In genomic region chr5:73336448-73336847, GRCm38 (mm10) we compare ENCODE assay signal across 27 mouse cellular contexts. TPM values are rescaled to one million over a fixed set of nuclear protein-coding genes. Genes with fewer than 3 reads are reported as not detected.
A peak's percentile ranks its signal among the peaks of the same experiment; 100 is the strongest.
DNase-seq lines count a peak whose midpoint lies in the region; ATAC-seq and TF ChIP-seq lines count a peak whose summit lies in the region.
"Had no signal": no experiment of that assay in that cellular context is flagged by ENCODE, and none has a peak within 500 bp of the region (broad histone marks: within the 10 kb centered on the region; RNA-seq: fewer than 3 reads in every experiment).

No protein-coding gene starts in this region.

- 26% methylated on average over 5 of the region's 5 CpGs for WGBS in heart, embryonic 15.5 days
- WGBS in lung, postnatal 0 days: 31% methylated on average over 5 of the region's 5 CpGs
- WGBS in intestine, postnatal 0 days: 21% methylated on average over 5 of the region's 5 CpGs
- 47% methylated on average over 5 of the region's 5 CpGs for WGBS in stomach, postnatal 0 days

- no peaks in the 10 kb centered on the region for H3K9me3 ChIP-seq in heart, embryonic 15.5 days (replicated peaks)
- H3K9me3 ChIP-seq in lung, postnatal 0 days (ENCODE audit: low read length): no peaks in the 10 kb centered on the region
- H3K9me3 ChIP-seq in intestine, postnatal 0 days (ENCODE audit: control insufficient read depth): no peaks in the 10 kb centered on the region
- H3K9me3 ChIP-seq in stomach, postnatal 0 days (ENCODE audit: control insufficient read depth, low read length): no peaks in the 10 kb centered on the region
- H3K9me3 ChIP-seq: embryonic facial prominence, embryonic 13.5 days; forebrain, embryonic 12.5 days; G1E; hindbrain, embryonic 15.5 days; limb, embryonic 10.5 days; neural tube, embryonic 12.5 days had no signal

- H3K27ac ChIP-seq in heart, embryonic 15.5 days: no peak overlapping the region
- no peak overlapping the region for H3K27ac ChIP-seq in lung, postnatal 0 days (ENCODE audit: low read length)
- H3K27ac ChIP-seq in intestine, postnatal 0 days (ENCODE audit: low read depth, low read length): peak overlapping the region; percentile 50; the same call in 1 of the 2 replicates
- H3K27ac ChIP-seq in stomach, postnatal 0 days (replicated peaks): no peak overlapping the region
- H3K27ac ChIP-seq: embryonic facial prominence, embryonic 13.5 days; forebrain, embryonic 12.5 days; hindbrain, embryonic 15.5 days; limb, embryonic 10.5 days; neural tube, embryonic 12.5 days had no signal

- peaks cover 17% of the 10 kb centered on the region for H3K4me1 ChIP-seq in heart, embryonic 15.5 days (replicated peaks)
- H3K4me1 ChIP-seq in lung, postnatal 0 days (ENCODE audit: insufficient read depth, low read depth, low read length): peaks cover 3% of the 10 kb centered on the region; the same call in 1 of the 2 replicates
- H3K4me1 ChIP-seq in intestine, postnatal 0 days (replicated peaks; ENCODE audit: control insufficient read depth, insufficient read depth, low read length): peaks cover 15% of the 10 kb centered on the region
- H3K4me1 ChIP-seq in stomach, postnatal 0 days (replicated peaks; ENCODE audit: control insufficient read depth, insufficient read depth): 0 out of 2 replicates have a peak, but pooled peaks cover 2% of the 10 kb centered on the region

- DNase-seq in heart, adult 18-20 months: no peak
- peak; percentile 59 for DNase-seq in lung, postnatal 0 days (ENCODE audit: low spot score)
- no peak for DNase-seq in lung, adult 18-20 months
- DNase-seq in stomach, postnatal 0 days (ENCODE audit: low spot score): peak; percentile 29
- DNase-seq in cerebellum, postnatal 14 days: no peak
- DNase-seq: adrenal gland, adult 2 months; B cell, adult 2 months; cerebellum, adult 18-20 months; cerebellum, postnatal 25 days; embryo, embryonic 11 days; gastrocnemius, postnatal 36 days; kidney, adult 18-20 months; liver; midbrain, embryonic 14.5 days; right cerebral cortex, postnatal 14 days; thymus, adult 2 months had no signal

- no peak for TF ChIP-seq EP300 in lung, postnatal 0 days (IDR thresholded peaks at IDR 0.05)
- no peak for TF ChIP-seq EP300 in stomach, postnatal 0 days (optimal IDR thresholded peaks at IDR 0.05)

- H3K36me3 ChIP-seq in heart, embryonic 15.5 days: no peaks in the 10 kb centered on the region
- no peaks in the 10 kb centered on the region for H3K36me3 ChIP-seq in lung, postnatal 0 days (ENCODE audit: insufficient read depth, low read length)
- peaks cover 6% of the 10 kb centered on the region; the same call in 1 of the 2 replicates for H3K36me3 ChIP-seq in intestine, postnatal 0 days (ENCODE audit: control insufficient read depth, insufficient read depth)
- no peaks in the 10 kb centered on the region for H3K36me3 ChIP-seq in stomach, postnatal 0 days (ENCODE audit: control insufficient read depth, insufficient read depth, low read length)
- H3K36me3 ChIP-seq: embryonic facial prominence, embryonic 13.5 days; forebrain, embryonic 12.5 days; hindbrain, embryonic 15.5 days; limb, embryonic 10.5 days; neural tube, embryonic 12.5 days had no signal

- H3K4me2 ChIP-seq in heart, embryonic 15.5 days: no peak overlapping the region; the same call in 1 of the 2 replicates
- no peak overlapping the region for H3K4me2 ChIP-seq in lung, postnatal 0 days (replicated peaks; ENCODE audit: low read depth, low read length)
- peak overlapping the region; percentile 85 for H3K4me2 ChIP-seq in intestine, postnatal 0 days (replicated peaks; ENCODE audit: low read depth)
- no peak overlapping the region for H3K4me2 ChIP-seq in stomach, postnatal 0 days (replicated peaks; ENCODE audit: low read depth)
- H3K4me2 ChIP-seq: embryonic facial prominence, embryonic 13.5 days; forebrain, embryonic 12.5 days; neural tube, embryonic 12.5 days had no signal

- no peak overlapping the region for H3K9ac ChIP-seq in heart, embryonic 15.5 days
- H3K9ac ChIP-seq in lung, postnatal 0 days (replicated peaks; ENCODE audit: low read depth): no peak overlapping the region
- H3K9ac ChIP-seq in intestine, postnatal 0 days (ENCODE audit: low read depth, low read length): no peak overlapping the region
- H3K9ac ChIP-seq in stomach, postnatal 0 days (ENCODE audit: low read length): no peak overlapping the region
- H3K9ac ChIP-seq: embryonic facial prominence, embryonic 13.5 days; forebrain, embryonic 12.5 days; hindbrain, embryonic 15.5 days; neural tube, embryonic 12.5 days had no signal

- H3K4me3 ChIP-seq in heart, embryonic 15.5 days: no peak overlapping the region
- H3K4me3 ChIP-seq in lung, postnatal 0 days (ENCODE audit: low read depth, low read length): no peak overlapping the region
- H3K4me3 ChIP-seq in intestine, postnatal 0 days (ENCODE audit: low read depth, low read length): peak overlapping the region; percentile 65
- no peak overlapping the region for H3K4me3 ChIP-seq in stomach, postnatal 0 days (ENCODE audit: low read depth, low read length)
- H3K4me3 ChIP-seq: embryonic facial prominence, embryonic 13.5 days; erythroblast, embryonic 14.5 days; forebrain, embryonic 12.5 days; hindbrain, embryonic 15.5 days; limb, embryonic 10.5 days; neural tube, embryonic 12.5 days had no signal

- no peaks in the 10 kb centered on the region for H3K27me3 ChIP-seq in heart, embryonic 15.5 days
- H3K27me3 ChIP-seq in lung, postnatal 0 days (replicated peaks; ENCODE audit: insufficient read depth, low read length): no peaks in the 10 kb centered on the region
- no peaks in the 10 kb centered on the region for H3K27me3 ChIP-seq in intestine, postnatal 0 days (replicated peaks; ENCODE audit: control insufficient read depth, insufficient read depth, low read length)
- no peaks in the 10 kb centered on the region for H3K27me3 ChIP-seq in stomach, postnatal 0 days (ENCODE audit: control insufficient read depth, insufficient read depth, low read length)
- H3K27me3 ChIP-seq: CH12.LX; embryonic facial prominence, embryonic 13.5 days; hindbrain, embryonic 15.5 days; neural tube, embryonic 12.5 days; Patski had no signal

- peak; percentile 16; the same call in 1 of the 2 replicates for ATAC-seq in heart, embryonic 15.5 days (replicated peaks; ENCODE audit: insufficient number of reproducible peaks, insufficient read depth, low FRiP score, low read depth)
- ATAC-seq in lung, postnatal 0 days: peak; percentile 53; the same call in 1 of the 2 replicates
- ATAC-seq in intestine, postnatal 0 days: peak; percentile 45
- ATAC-seq in stomach, postnatal 0 days (ENCODE audit: low FRiP score, low TSS enrichment): peak; percentile 44
- ATAC-seq: Patski had no signal

- no peak for TF ChIP-seq CTCF in lung, postnatal 0 days (IDR thresholded peaks at IDR 0.05)
- no peak for TF ChIP-seq CTCF in intestine, postnatal 0 days (IDR thresholded peaks at IDR 0.05; ENCODE audit: low read depth)
- TF ChIP-seq CTCF in stomach, postnatal 0 days (IDR thresholded peaks at IDR 0.05; ENCODE audit: low read depth): no peak

RNA-seq across cellular contexts. Expression of gene Ociad2, which starts 4.4 kb away (rescaled TPM):
- polyA plus RNA-seq in heart, embryonic 15.5 days (2015; fragmentation: Nextera tagmentation; extraction: Ambion mirVana): 16.1 and 23.0 TPM in 2 replicates
- total RNA-seq in heart, adult 18-20 months (2021): 10 to 100 TPM; 12.9 to 13.5 TPM
- polyA plus RNA-seq in lung, postnatal 0 days (2015; fragmentation: Nextera tagmentation; extraction: Ambion mirVana): 35.9 and 47.2 TPM in 2 replicates
- 225 and 241 TPM in 2 replicates for polyA plus RNA-seq in intestine, postnatal 0 days (2015; fragmentation: Nextera tagmentation; extraction: Ambion mirVana)
- polyA plus RNA-seq in stomach, postnatal 0 days (2015; fragmentation: Nextera tagmentation; extraction: Ambion mirVana): 162 and 173 TPM in 2 replicates
- polyA plus RNA-seq: erythroblast, embryonic 14.5 days; G1E had no signal

RNA-seq across cellular contexts. Expression of gene Ociad1, which starts 43.9 kb away (rescaled TPM):
- 237 and 244 TPM in 2 replicates for polyA plus RNA-seq in heart, embryonic 15.5 days (2015; fragmentation: Nextera tagmentation; extraction: Ambion mirVana)
- 100 to 1,000 TPM; 259 to 269 TPM for total RNA-seq in heart, adult 18-20 months (2021)
- 177 and 179 TPM in 2 replicates for polyA plus RNA-seq in lung, postnatal 0 days (2015; fragmentation: Nextera tagmentation; extraction: Ambion mirVana)
- 153 and 156 TPM in 2 replicates for polyA plus RNA-seq in intestine, postnatal 0 days (2015; fragmentation: Nextera tagmentation; extraction: Ambion mirVana)
- polyA plus RNA-seq in stomach, postnatal 0 days (2015; fragmentation: Nextera tagmentation; extraction: Ambion mirVana): 169 and 190 TPM in 2 replicates

Comparison
In these comparisons a context has a peak if more than half of its experiments do, and no peak if none do; other contexts are left out.
1. DNase-seq: peak in lung, postnatal 0 days (single experiment) and stomach, postnatal 0 days (single experiment); none in heart, adult 18-20 months (0 of 2), lung, adult 18-20 months (0 of 2) and cerebellum, postnatal 14 days (0 of 2).
2. Peak in every context shown above with its lines, with median percentiles within 50 percentile points of each other: ATAC-seq.